Mouse (Mus musculus) c-Kit-positive CD71-negative TER-119-negative erythroid progenitor cells, embryonic 14.5 days (primary cell): ENCODE results near the gene Dync1i1.
"Not testable (repeated sequence)": the region's sequence is repeated elsewhere in the genome, so short reads cannot be mapped to it uniquely, and the experiment has no call there.

Experiments
- DNase-seq: peaks from one replicate; pipeline ENCODE4 v3.0.0-alpha.2; 2013; ENCODE audit warnings: low read depth

Gene Dync1i1

GRCm38 (mm10) chr6:5725611-5726236 is at the start of gene Dync1i1:
Dync1i1 (plus strand) TSS chr6:5725639.
- peak; percentile 14 for DNase-seq

- DNase-seq: no peak
Measured at GRCm38 (mm10) chr6:5679738-5680137, 45.7 kb upstream of the Dync1i1 start.

- no peak for DNase-seq
Measured at GRCm38 (mm10) chr6:5701826-5702225, 23.6 kb upstream of the Dync1i1 start.

GRCm38 (mm10) chr6:5707894-5708293 is 17.5 kb upstream of the Dync1i1 start:
- DNase-seq: not testable (repeated sequence)

- DNase-seq: no peak
Measured at GRCm38 (mm10) chr6:5710063-5710605, 15.3 kb upstream of the Dync1i1 start.

- DNase-seq: no peak
Measured at GRCm38 (mm10) chr6:5712620-5713019, 12.8 kb upstream of the Dync1i1 start.

GRCm38 (mm10) chr6:5715101-5715618 is 10.3 kb upstream of the Dync1i1 start:
- DNase-seq: no peak

GRCm38 (mm10) chr6:5718955-5719354 is 6.5 kb upstream of the Dync1i1 start:
- no peak for DNase-seq

GRCm38 (mm10) chr6:5720716-5721115 is 4.7 kb upstream of the Dync1i1 start:
- DNase-seq: not testable (repeated sequence)

GRCm38 (mm10) chr6:5723986-5724385 is 1.5 kb upstream of the Dync1i1 start:
- DNase-seq: no peak

- no peak for DNase-seq
Measured at GRCm38 (mm10) chr6:5726237-5726670, 815 bp downstream of the Dync1i1 start.

GRCm38 (mm10) chr6:5733217-5733616 is 7.8 kb downstream of the Dync1i1 start:
- DNase-seq: no peak

- DNase-seq: no peak
Measured at GRCm38 (mm10) chr6:5734398-5734797, 9.0 kb downstream of the Dync1i1 start.

- no peak for DNase-seq
Measured at GRCm38 (mm10) chr6:5734862-5735261, 9.4 kb downstream of the Dync1i1 start.

GRCm38 (mm10) chr6:5739711-5740110 is 14.3 kb downstream of the Dync1i1 start:
- no peak for DNase-seq

GRCm38 (mm10) chr6:5741395-5742032 is 16.1 kb downstream of the Dync1i1 start:
- DNase-seq: no peak

GRCm38 (mm10) chr6:5750079-5750711 is 24.8 kb downstream of the Dync1i1 start:
- no peak for DNase-seq

- no peak for DNase-seq
Measured at GRCm38 (mm10) chr6:5752128-5752527, 26.7 kb downstream of the Dync1i1 start.

- DNase-seq: no peak
Measured at GRCm38 (mm10) chr6:5752617-5753016, 27.2 kb downstream of the Dync1i1 start.

- DNase-seq: no peak
Measured at GRCm38 (mm10) chr6:5756509-5757130, 31.2 kb downstream of the Dync1i1 start.

- DNase-seq: no peak
Measured at GRCm38 (mm10) chr6:5762943-5763342, 37.5 kb downstream of the Dync1i1 start.

- DNase-seq: no peak
Measured at GRCm38 (mm10) chr6:5768576-5768975, 43.1 kb downstream of the Dync1i1 start.
